Mouse (Mus musculus): Measurements from ENCODE around the gene Gal. TPM values are rescaled to one million over a fixed set of nuclear protein-coding genes. Genes with fewer than 3 reads are reported as not detected.

Gal gene
- polyA plus RNA-seq, 1 experiment from 2014 or later = 2.5 TPM

DNA sequence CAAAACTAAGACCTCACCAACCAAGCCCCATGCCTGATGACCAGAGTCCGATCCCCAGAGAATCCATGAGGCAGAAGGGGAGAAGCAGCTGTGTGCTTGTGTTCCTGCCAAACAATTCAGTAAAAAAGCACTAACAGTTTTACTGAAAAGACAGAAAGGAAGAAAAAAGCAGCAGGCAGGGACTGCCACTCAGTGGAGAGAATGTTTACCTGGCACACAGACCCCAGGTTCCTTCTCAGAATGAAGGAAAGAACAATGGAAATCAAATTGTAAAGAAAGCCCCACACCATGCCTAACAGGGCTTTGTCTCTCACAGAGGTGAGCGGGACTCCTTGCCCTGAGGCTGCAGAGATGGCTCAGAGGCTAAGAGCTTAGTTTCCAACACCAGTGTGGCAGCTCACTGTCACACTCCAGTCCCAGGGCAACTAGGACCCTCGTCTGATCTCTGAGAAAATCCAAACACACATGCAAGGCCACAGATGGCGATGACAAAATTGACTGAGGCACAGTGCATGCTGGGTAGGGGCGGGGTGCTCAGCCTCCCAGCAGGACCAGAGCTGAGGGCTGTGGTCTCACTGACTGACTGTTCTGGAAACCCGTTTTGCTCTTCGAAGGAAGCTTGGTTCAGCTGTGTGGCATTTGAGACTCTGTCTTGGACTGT, 14.9 kb upstream of the Gal start:
- no peaks in the 10 kb centered on the region for H3K27me3 ChIP-seq (ENCODE audit: control insufficient read depth, insufficient read depth, low read length)
- peak overlapping the region; percentile 36; the same call in 1 of the 2 replicates for H3K27ac ChIP-seq (ENCODE audit: low read depth, low read length)
- H3K9me3 ChIP-seq (ENCODE audit: control insufficient read depth, low read length) = no peaks in the 10 kb centered on the region
- ATAC-seq (ENCODE audit: low FRiP score) (peak; percentile 63; the same call in 1 of the 2 replicates), DNase-seq (ENCODE audit: low spot score, missing footprints) (peak; percentile 81)
- no peak overlapping the region for H3K9ac ChIP-seq (ENCODE audit: low read length)
- peaks cover 2% of the 10 kb centered on the region; the same call in 1 of the 2 replicates for H3K4me1 ChIP-seq (ENCODE audit: control insufficient read depth, insufficient read depth, low read length)
- WGBS = 55% methylated on average over 7 of the region's 7 CpGs
- H3K4me3 ChIP-seq (ENCODE audit: low read depth, low read length) = no peak overlapping the region
- H3K4me2 ChIP-seq = no peak overlapping the region
- H3K36me3 ChIP-seq (ENCODE audit: control insufficient read depth, insufficient read depth, low read length) = no peaks in the 10 kb centered on the region

DNA sequence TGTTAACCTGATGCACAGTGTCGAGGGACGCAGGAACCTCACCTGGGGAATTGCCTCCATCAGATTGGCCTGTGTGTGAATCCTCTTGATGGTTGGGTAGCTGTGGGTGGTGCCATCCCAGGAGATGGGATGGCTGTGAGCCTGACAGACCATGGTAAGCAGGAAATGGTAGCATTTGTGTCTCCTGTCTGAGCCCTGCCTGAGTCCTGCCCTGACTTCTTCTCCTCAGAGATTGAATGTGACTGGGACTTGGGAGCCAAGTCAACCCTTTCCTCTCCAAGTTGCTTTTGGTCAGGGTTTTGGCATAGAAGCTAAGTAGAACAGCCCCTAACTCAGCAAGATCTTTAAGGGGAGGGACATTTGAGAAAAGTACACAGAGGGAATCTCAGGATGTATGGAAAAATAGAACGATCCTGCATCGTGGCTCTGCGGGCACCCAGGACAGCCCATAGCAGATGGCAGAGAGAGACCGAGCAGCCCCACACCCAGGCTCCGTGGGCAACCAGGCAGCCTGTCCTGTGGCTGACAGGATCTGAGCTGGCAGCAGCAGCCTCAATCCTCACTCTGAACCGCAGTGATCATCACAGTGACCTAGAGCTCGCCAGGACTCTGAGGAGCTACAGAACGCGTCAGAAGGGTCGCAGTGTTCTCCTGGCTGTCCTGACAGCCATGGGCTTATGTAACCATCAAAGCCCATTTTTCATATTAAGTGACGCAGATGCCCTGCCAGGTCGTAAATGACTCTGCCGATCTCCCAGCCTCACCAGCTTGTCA, 13.9 kb upstream of the Gal start:
- no peaks in the 10 kb centered on the region for H3K27me3 ChIP-seq (ENCODE audit: control insufficient read depth, insufficient read depth, low read length)
- ATAC-seq (ENCODE audit: low FRiP score) = no peak
- 83% methylated on average over 15 of the region's 15 CpGs for WGBS
- H3K36me3 ChIP-seq (ENCODE audit: control insufficient read depth, insufficient read depth, low read length) = no peaks in the 10 kb centered on the region
- DNase-seq (ENCODE audit: low spot score, missing footprints) = no peak
- no peak overlapping the region for H3K9ac ChIP-seq (ENCODE audit: low read length)
- no peak overlapping the region for H3K4me2 ChIP-seq
- no peak overlapping the region for H3K27ac ChIP-seq (ENCODE audit: low read depth, low read length)
- H3K4me3 ChIP-seq (ENCODE audit: low read depth, low read length) = no peak overlapping the region
- H3K4me1 ChIP-seq (ENCODE audit: control insufficient read depth, insufficient read depth, low read length) = no peaks in the 10 kb centered on the region; the same call in 1 of the 2 replicates
- H3K9me3 ChIP-seq (ENCODE audit: control insufficient read depth, low read length) = no peaks in the 10 kb centered on the region

DNA sequence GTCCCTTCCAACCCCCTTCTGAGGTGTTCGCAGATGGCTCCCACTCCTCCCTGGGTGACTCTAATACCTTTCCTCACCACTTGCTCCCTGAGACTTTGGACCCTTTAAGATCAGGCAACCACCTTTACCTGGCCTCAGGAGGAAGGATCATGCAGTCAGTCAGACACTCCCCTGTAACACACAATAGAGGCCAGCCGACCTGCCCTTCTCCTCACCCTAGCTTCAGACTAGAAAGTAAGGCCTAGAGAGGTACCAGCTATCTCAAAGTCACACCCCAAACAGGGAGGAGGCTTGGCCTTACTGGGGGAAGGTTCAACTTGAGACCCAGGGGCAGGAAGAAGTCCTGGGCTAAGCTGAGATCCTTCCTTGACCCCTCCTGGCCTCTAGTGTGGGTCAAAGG, 9.9 kb upstream of the Gal start:
- H3K36me3 ChIP-seq (ENCODE audit: control insufficient read depth, insufficient read depth, low read length) = no peaks in the 10 kb centered on the region
- DNase-seq (ENCODE audit: low spot score, missing footprints) (no peak), ATAC-seq (ENCODE audit: low FRiP score) (no peak)
- no peak overlapping the region for H3K27ac ChIP-seq (ENCODE audit: low read depth, low read length)
- 88% methylated on average over 2 of the region's 2 CpGs for WGBS
- no peaks in the 10 kb centered on the region for H3K27me3 ChIP-seq (ENCODE audit: control insufficient read depth, insufficient read depth, low read length)
- no peak overlapping the region for H3K4me2 ChIP-seq
- no peak overlapping the region for H3K4me3 ChIP-seq (ENCODE audit: low read depth, low read length)
- H3K9me3 ChIP-seq (ENCODE audit: control insufficient read depth, low read length) = no peaks in the 10 kb centered on the region
- no peak overlapping the region for H3K9ac ChIP-seq (ENCODE audit: low read length)
- H3K4me1 ChIP-seq (ENCODE audit: control insufficient read depth, insufficient read depth, low read length) = no peaks in the 10 kb centered on the region; the same call in 1 of the 2 replicates

DNA sequence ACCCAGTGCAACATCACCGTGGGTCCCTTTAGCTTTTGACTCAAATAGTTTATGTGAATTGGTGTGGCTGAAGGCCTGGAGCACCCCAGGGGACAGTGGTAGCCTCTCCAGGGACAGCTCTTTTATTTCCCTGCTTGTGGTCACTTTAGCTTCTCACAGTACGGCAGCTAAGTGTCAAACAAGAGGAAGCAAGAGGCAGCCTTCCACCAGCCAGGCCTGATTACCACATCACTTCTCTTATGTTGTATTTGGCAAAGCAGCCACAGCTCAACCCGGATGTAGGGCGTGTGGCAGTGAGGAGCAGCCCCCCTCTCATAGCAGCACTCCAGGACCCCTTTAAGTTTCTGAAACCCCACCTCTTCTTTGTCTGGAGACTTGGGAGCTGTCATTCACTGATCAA, 8.6 kb upstream of the Gal start:
- no peaks in the 10 kb centered on the region for H3K27me3 ChIP-seq (ENCODE audit: control insufficient read depth, insufficient read depth, low read length)
- H3K4me1 ChIP-seq (ENCODE audit: control insufficient read depth, insufficient read depth, low read length) = no peaks in the 10 kb centered on the region
- 73% methylated on average over 4 of the region's 4 CpGs for WGBS
- ATAC-seq (ENCODE audit: low FRiP score) (no peak), DNase-seq (ENCODE audit: low spot score, missing footprints) (no peak)
- H3K36me3 ChIP-seq (ENCODE audit: control insufficient read depth, insufficient read depth, low read length) = no peaks in the 10 kb centered on the region
- 0 out of 2 replicates have a peak, but pooled peaks cover 3% of the 10 kb centered on the region for H3K9me3 ChIP-seq (ENCODE audit: control insufficient read depth, low read length)
- no peak overlapping the region for H3K9ac ChIP-seq (ENCODE audit: low read length)
- H3K4me3 ChIP-seq (ENCODE audit: low read depth, low read length) = no peak overlapping the region
- H3K27ac ChIP-seq (ENCODE audit: low read depth, low read length) = no peak overlapping the region
- no peak overlapping the region for H3K4me2 ChIP-seq

DNA sequence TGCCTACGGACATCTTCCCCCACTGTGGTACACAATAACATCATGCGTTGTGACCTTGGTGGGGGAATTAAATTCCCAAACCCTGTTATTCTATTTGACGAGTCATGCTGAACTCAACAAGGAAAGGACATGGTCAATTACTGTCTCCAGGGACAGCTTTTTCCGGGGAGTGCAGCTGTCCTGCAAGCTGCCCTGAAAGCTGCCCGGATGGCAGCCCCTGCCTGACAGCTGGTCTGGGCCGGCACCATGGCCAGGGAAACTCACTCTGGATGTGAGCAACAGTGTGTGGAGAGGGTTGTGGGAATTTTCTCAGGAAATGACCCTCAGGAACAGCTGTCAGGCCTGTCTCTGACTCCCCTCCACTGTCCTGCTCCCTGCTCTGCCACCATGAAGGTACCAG, 8.1 kb upstream of the Gal start:
- H3K9ac ChIP-seq (ENCODE audit: low read length) = no peak overlapping the region
- 62% methylated on average over 6 of the region's 6 CpGs for WGBS
- H3K4me2 ChIP-seq = no peak overlapping the region
- DNase-seq (ENCODE audit: low spot score, missing footprints) = no peak
- ATAC-seq (ENCODE audit: low FRiP score) = no peak
- H3K36me3 ChIP-seq (ENCODE audit: control insufficient read depth, insufficient read depth, low read length) = no peaks in the 10 kb centered on the region
- H3K27ac ChIP-seq (ENCODE audit: low read depth, low read length) = no peak overlapping the region
- no peaks in the 10 kb centered on the region for H3K27me3 ChIP-seq (ENCODE audit: control insufficient read depth, insufficient read depth, low read length)
- H3K4me3 ChIP-seq (ENCODE audit: low read depth, low read length) = no peak overlapping the region
- no peaks in the 10 kb centered on the region for H3K4me1 ChIP-seq (ENCODE audit: control insufficient read depth, insufficient read depth, low read length)
- H3K9me3 ChIP-seq (ENCODE audit: control insufficient read depth, low read length) = 0 out of 2 replicates have a peak, but pooled peaks cover 3% of the 10 kb centered on the region

DNA sequence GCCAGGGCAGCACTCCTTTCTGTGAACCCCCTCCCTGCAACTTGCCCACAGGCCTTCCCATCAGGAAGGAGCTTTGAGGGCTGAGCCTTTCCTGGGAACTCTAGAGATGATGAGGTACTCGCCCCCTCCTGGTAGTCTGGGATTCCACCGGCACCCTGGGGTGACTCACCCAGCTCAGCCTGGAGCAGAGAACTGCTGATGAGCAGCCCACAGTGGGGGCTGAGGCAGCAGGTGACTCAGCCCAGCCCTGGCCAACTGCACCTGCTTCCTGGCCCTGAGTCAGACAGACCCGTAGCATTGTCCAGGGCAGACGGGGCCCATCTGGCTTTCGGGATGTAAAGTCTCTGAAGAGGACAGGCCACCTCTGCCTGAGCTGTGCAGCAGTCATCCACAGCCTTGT, 4.9 kb upstream of the Gal start:
- Histone ChIP-seq H3K36me3 (ENCODE audit: control insufficient read depth, insufficient read depth, low read length) (no peaks in the 10 kb centered on the region), H3K27me3 (ENCODE audit: control insufficient read depth, insufficient read depth, low read length) (peaks cover 9% of the 10 kb centered on the region; the same call in 1 of the 2 replicates), H3K4me1 (ENCODE audit: control insufficient read depth, insufficient read depth, low read length) (peaks cover 4% of the 10 kb centered on the region), H3K9me3 (ENCODE audit: control insufficient read depth, low read length) (0 out of 2 replicates have a peak, but pooled peaks cover 3% of the 10 kb centered on the region), H3K27ac (ENCODE audit: low read depth, low read length) (no peak overlapping the region), H3K9ac (ENCODE audit: low read length) (no peak overlapping the region), H3K4me3 (ENCODE audit: low read depth, low read length) (no peak overlapping the region), H3K4me2 (no peak overlapping the region)
- DNase-seq (ENCODE audit: low spot score, missing footprints) (no peak), ATAC-seq (ENCODE audit: low FRiP score) (no peak; the same call in 1 of the 2 replicates)
- 62% methylated on average over 5 of the region's 5 CpGs for WGBS

DNA sequence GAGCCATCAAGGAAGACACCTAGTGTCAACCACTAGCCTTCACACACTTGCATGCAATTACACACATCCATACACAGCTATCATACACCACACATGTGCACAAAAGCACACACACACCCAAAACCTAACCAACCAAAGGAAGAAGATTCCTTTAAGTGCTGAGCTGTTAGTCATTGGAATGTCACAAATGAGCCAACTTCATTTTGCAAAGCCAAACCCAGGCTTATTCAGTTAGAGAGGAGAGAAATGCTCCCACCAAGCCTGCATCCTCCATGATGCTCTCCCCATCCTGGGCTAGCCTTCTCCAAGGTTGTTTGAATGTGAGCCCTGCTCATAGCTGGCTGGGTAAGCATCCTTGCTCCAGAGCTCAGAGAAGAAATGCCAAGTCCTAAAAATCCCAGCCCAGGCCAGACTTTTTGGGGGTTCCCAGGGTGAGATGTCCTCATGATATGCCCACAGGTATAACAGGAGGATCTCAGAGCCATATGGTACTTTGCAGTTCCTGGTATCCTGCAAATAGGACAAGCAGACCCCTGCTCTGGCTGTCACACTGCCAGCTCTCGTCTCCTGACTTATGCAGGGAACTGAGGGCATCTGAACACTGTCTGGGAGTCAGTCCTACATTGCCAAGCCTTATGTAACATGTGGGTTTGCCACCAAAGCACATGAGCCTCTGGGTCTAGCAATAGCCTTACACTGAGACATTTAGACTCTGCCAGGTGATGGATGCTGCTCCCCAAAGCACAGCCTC, 8.6 kb downstream of the Gal start:
- WGBS = 72% methylated on average over 1 of the region's 1 CpGs
- Histone ChIP-seq H3K9ac (ENCODE audit: low read length) (no peak overlapping the region), H3K9me3 (ENCODE audit: control insufficient read depth, low read length) (no peaks in the 10 kb centered on the region), H3K4me3 (ENCODE audit: low read depth, low read length) (no peak overlapping the region), H3K4me1 (ENCODE audit: control insufficient read depth, insufficient read depth, low read length) (no peaks in the 10 kb centered on the region), H3K4me2 (no peak overlapping the region), H3K27ac (ENCODE audit: low read depth, low read length) (no peak overlapping the region), H3K27me3 (ENCODE audit: control insufficient read depth, insufficient read depth, low read length) (no peaks in the 10 kb centered on the region), H3K36me3 (ENCODE audit: control insufficient read depth, insufficient read depth, low read length) (no peaks in the 10 kb centered on the region)
- DNase-seq (ENCODE audit: low spot score, missing footprints) (no peak), ATAC-seq (ENCODE audit: low FRiP score) (no peak)

DNA sequence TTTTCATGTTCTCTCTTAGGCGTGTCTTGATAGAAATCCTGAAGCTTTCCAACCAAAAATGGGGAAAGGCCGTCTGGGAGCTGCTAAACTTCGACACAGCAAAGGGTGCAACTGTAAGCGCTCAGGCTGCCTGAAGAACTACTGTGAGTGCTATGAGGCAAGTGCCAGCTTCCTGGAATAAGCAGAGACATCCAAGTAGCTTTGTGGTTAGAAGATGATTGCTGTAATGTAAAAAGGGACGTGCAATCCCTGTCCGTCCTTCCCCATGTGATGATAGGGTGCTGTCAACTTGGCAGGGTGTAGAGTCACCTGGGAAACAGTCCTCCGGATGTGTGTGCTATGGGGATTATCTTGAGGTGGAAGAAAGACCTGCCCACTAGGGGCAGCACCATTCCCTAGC, 10.3 kb downstream of the Gal start:
- no peak for ATAC-seq (ENCODE audit: low FRiP score)
- 87% methylated on average over 7 of the region's 7 CpGs for WGBS
- H3K9ac ChIP-seq (ENCODE audit: low read length) = no peak overlapping the region

DNA sequence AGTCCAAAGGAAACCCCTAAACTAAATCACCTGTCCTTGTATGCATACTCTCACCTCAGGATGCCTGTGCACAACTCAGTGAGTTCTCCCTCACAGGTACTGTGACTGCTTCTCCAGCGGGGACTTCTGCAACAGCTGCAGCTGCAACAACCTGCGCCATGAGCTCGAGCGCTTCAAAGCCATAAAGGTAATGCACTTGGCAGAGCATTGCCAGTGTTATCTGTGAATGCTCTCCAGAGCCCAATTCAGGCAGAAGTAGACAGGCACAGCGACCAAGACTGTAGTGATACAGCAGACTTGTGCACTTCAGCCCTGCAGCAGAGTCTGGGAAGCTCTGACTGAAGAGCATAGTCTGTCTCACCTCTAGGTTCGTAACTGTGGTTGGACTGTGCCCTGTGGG, 12.0 kb downstream of the Gal start:
- DNase-seq (ENCODE audit: low spot score, missing footprints) = no peak
- Histone ChIP-seq H3K4me1 (ENCODE audit: control insufficient read depth, insufficient read depth, low read length) (no peaks in the 10 kb centered on the region), H3K4me3 (ENCODE audit: low read depth, low read length) (no peak overlapping the region), H3K27me3 (ENCODE audit: control insufficient read depth, insufficient read depth, low read length) (no peaks in the 10 kb centered on the region), H3K27ac (ENCODE audit: low read depth, low read length) (no peak overlapping the region), H3K9me3 (ENCODE audit: control insufficient read depth, low read length) (no peaks in the 10 kb centered on the region), H3K4me2 (no peak overlapping the region), H3K36me3 (ENCODE audit: control insufficient read depth, insufficient read depth, low read length) (no peaks in the 10 kb centered on the region), H3K9ac (ENCODE audit: low read length) (no peak overlapping the region)
- WGBS = 88% methylated on average over 6 of the region's 6 CpGs
- ATAC-seq (ENCODE audit: low FRiP score) = no peak

More for the DNA sequence above, 10.3 kb downstream of the Gal start:
- H3K4me3 ChIP-seq (ENCODE audit: low read depth, low read length) = no peak overlapping the region
- no peak for DNase-seq (ENCODE audit: low spot score, missing footprints)
- no peaks in the 10 kb centered on the region for H3K27me3 ChIP-seq (ENCODE audit: control insufficient read depth, insufficient read depth, low read length)
- no peaks in the 10 kb centered on the region for H3K4me1 ChIP-seq (ENCODE audit: control insufficient read depth, insufficient read depth, low read length)
- no peaks in the 10 kb centered on the region for H3K36me3 ChIP-seq (ENCODE audit: control insufficient read depth, insufficient read depth, low read length)
- H3K4me2 ChIP-seq = no peak overlapping the region
- no peaks in the 10 kb centered on the region for H3K9me3 ChIP-seq (ENCODE audit: control insufficient read depth, low read length)
- H3K27ac ChIP-seq (ENCODE audit: low read depth, low read length) = no peak overlapping the region

All from midbrain, embryonic 11.5 days (tissue).